Mouse (Mus musculus): ENCODE data around the gene Ccl22.

DNA sequence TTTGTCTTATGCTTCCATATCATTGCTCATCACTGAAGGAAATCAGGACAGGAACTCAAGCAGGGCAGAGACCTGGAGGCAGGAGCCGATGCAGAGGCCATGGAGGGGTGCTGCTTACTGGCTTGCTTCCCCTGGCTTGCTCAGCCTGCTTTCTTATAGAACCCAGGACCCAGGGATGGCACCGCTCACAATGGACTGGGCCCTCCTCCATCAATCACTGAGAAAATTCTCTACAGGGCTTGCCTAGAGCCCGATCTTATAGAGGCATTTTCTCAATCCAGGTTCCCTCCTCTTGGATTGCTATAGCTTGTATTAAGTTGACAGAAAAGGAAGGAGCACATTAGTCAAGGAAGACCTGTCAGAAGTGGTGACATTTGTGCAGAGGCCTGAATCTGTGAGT lies 48.8 kb upstream of the Ccl22 start:
- no peak for TF ChIP-seq CTCF (IDR thresholded peaks at IDR 0.05; ENCODE audit: control insufficient read depth, insufficient read depth, insufficient read length)
- TF ChIP-seq MYOD1 (IDR thresholded peaks at IDR 0.05; ENCODE audit: control insufficient read depth, insufficient read length, low read depth): no peak
